ENCODE assay signal across 20 mouse cellular contexts in the genomic region with DNA sequence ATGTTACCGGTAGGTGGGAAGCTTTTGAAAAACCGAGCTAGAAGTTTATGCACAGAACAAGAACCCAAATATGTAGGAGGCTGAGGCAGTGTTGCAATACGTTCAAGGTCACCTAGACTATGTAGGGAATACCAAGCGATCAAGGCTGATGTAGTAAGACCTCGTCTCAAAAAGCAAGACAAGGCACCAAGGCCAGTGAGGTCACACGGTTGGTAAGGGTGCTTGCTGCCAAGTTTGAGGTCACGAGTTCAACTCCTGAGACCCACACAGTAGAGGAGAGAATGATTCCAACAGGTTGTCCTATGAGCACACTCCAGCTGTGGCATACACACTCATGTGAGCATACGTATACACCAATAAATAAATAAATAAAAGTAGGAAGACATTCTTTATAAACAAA. TPM values are rescaled to one million over a fixed set of nuclear protein-coding genes. Genes with fewer than 3 reads are reported as not detected.
"Had no signal": no experiment of that assay in that cellular context is flagged by ENCODE, and none has a peak within 500 bp of the region (broad histone marks: within the 10 kb centered on the region; RNA-seq: fewer than 3 reads in every experiment).

No protein-coding gene starts in this region.

- DNase-seq: gastrocnemius, postnatal 14 days; heart, adult 18-20 months; heart, postnatal 10 days; heart, postnatal 4 days; kidney, adult 18-20 months; kidney, adult 8-10 months; kidney, postnatal 10 days; kidney, postnatal 25 days; kidney, postnatal 4 days; liver; liver, embryonic 13.5 days; liver, postnatal 0 days had no signal

RNA-seq across cellular contexts. Expression of gene Akr1b8, which starts 16.2 kb away (rescaled TPM):
- total RNA-seq: granulocyte monocyte progenitor cell, adult 5-6 weeks had no signal

RNA-seq across cellular contexts. Expression of gene Akr1b7, which starts 42.1 kb away (rescaled TPM):
- total RNA-seq: gastrocnemius, postnatal 14 days; granulocyte monocyte progenitor cell, adult 5-6 weeks; heart, adult 18-20 months; heart, postnatal 10 days; heart, postnatal 25 days; heart, postnatal 4 days; layer of hippocampus, adult 2 months; layer of hippocampus, postnatal 10 days; layer of hippocampus, postnatal 25 days; left cerebral cortex, adult 2 months; left cerebral cortex, postnatal 14 days; left cerebral cortex, postnatal 36 days had no signal
